Mouse (Mus musculus) liver (tissue): ENCODE results near the gene Pphln1.

Experiments used
- DNase-seq: peaks from one replicate; pipeline ENCODE4 v3.0.0-alpha.2; 2020; ENCODE audit warnings: mixed read lengths

Pphln1 gene

DNA sequence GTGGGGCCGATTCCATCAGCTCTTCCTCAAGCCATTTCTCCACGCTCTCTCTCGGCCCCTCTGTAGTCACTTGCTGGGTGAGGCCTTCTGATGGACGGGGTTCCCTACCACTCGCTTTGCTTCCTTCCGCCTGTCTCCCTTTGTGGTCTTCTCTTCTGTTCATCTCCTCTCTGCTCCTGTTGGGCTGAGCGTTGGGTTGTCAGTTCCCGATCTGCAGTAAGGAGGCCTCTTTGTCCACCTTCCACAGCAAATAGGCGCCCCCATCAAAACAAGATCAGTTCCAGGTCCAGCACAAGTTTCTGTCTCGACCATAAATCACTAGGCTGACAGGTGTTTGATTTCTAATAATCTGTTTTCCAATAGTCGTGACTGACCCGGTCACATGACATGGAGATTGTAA, 37.8 kb downstream of the Pphln1 start:
- no peak for DNase-seq

DNA sequence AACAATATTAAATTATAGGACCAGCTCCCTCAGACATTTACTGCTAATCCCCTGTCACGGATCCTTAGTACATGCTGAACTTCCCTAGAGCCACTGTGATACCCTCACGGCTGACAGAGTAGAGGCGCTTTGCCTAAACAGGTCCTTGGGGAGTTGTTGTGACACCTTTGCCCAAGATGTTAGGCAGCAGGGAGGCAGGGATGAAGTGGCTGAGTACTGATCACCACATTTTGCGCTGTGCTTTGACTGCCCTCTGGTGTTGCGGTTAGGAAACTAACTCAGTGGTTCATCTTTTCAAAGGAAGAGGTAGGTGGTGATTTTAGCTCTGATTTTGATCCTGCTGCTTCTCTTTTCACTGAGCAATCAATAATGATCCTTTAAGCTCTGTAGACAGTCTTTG, 40.5 kb downstream of the Pphln1 start:
- peak; percentile 57 for DNase-seq

DNA sequence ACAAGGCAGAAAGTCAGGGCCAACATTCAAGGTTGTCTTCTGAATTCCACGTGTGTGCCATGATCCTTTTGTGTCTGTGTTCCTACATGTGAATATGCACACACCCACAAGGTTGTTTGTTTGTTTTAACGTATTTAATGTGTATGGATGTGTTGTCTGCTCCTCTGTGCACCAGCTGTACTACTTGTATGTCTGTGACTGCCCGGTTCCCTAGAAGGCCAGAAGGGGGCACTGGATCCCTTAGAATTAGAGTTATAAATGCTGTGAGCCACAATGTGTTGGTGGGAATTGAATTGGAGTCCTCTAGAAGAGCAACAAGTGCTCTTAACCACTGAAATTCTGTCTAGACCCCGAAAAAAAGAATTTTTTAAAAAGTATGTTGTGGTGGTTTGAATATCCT, 44.1 kb downstream of the Pphln1 start:
- no peak for DNase-seq

DNA sequence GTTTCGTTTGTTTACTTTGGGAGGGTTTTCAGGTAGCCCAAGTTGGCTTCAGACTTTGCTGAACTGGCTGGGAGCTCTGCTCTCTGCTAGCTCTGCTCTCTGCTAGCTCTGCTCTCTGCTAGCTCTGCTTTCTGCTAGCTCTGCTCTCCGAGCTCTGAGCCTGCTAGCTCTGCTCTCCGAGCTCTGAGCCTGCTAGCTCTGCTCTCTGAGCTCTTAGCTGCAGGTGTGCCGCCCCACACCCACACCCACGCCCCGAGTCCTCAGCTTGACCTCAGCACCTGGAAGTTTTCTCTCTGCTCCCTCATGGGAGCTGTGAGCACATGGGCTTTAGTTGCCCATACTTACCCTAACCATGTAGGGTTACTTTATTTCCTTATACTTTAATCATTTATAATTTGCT, 45.5 kb downstream of the Pphln1 start:
- DNase-seq: no peak

DNA sequence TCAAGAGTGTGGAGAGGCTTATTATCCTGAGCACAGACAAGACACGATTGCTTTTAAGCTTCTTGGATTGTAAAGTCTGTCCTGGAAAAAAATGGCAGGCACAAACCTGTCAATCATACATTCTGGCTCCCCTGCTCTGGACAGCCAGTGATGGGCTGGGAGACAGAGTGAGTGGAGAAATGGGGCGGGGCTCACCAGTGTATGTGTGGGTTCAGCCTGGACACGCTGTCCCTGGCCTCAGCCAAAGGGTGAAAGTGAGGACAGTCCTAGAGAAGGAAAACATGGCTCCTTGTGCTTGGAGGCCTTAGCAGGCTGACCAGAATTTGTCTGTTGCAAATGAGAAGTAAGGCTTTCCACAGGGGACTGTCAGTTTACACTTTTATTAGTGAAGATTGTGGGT, 50.7 kb downstream of the Pphln1 start:
- DNase-seq: no peak

DNA sequence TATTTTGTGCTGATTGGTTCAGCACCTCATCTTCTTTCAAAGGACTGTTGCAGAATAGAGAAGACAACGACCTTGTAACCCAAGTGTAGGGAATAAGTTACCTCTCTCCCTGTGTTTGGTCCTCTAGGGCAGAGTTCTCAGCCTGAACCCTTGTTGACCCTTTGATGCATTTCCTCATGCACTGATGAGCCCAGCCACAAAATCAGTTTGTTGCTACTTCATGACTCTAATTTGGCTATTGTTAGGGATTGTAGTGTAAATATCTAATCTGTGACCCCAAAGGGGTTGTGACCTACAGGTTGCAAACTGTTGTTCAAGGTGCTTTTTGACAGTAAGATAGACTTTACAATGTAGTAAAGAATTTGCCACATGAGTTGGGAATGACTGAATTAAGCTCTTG, 55.1 kb downstream of the Pphln1 start:
- no peak for DNase-seq

DNA sequence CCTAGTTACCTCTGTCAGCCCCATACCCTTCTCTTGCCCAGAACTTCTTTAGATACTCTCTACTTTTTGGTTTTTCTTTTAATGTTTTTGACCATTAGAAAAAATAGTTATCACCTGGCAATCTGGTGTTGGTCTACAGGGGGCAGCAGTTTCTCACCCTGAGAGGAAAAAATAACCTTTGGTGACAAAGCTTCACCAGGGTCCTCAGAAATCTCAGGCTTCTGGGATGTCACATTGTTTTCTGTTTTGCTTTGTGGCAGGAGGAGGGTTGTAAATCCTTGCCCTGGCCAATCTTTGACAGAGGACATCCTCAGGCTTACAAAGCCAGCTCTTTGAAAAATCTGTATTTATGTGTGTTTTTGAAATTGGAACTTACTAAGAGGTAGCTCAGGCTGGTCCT, 57.9 kb downstream of the Pphln1 start:
- no peak for DNase-seq

DNA sequence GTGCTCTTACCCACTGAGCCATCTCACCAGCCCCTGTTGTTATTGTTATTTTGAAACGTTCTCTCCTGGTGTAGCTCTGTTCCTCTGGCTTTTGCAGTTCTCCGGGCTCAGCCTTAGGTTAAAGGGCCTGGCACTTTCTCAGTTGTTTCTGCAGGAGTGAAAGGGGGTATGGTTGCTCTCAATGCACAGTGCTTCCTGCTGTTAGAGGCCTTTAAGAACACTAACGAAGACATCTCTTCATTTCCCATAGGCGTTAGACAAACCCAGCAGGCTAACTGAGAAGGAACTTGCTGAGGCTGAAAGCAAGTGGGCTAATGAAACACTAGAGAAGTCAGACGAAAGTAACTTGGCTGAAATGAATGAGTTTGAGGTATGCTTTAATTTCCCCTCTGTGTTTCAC, 61.3 kb downstream of the Pphln1 start:
- DNase-seq: no peak

DNA sequence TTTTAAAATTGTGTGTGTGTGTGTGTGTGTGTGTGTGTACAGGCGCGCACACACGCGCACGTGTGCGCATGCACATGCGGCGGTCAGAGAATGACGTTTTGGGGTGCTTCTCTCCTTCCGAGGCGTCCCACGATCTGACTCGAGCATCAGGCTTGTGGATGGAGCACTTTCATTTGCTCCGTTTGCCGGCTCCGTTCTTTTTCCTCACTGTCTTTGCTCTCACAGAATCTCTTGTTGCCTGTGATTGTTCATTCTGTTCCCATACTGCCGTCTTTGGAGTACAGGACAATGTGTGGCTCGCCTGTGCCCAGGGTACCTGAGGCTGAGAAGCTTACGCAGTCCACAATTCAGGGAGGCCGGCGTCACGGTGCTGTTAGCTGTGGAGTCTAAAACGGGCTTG, 62.9 kb downstream of the Pphln1 start:
- DNase-seq: no peak

DNA sequence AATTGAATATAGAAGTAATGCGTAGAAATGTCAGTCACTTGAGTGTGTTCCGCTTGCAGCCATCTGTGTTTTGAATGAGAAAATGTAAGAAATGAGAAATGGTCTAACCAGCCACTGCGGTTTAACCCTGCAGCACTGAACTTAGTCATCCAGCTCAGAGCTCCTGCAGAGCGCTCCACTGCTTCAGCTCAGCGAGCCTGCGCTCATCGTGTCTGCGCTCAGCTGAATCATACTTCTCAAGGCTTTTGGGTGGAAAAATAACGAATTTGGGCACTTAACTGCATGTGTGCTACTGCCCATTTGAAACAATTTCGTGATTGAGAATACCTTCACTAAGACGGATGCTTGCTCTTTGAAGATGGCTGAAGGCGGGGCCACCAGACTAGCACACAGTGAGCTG, 73.5 kb downstream of the Pphln1 start:
- no peak for DNase-seq

DNA sequence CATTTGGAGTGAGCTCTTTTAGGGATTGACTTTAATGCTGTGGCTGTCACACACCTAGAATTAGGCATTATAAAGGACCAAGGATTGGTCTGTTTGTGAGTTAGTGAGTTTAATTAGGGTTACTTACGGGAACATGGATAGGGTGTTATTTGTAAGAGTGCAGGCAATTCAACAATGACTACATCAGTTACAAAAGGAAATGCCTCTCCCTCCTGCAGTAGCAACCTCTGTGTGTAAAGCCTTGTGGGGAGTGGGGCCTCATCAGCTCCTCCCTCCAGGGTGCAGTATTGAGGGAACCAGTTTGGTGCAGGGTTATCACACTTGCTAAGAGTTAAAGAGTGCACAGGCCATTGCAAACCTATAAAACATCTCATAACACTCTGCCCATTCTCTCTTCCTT, 73.9 kb downstream of the Pphln1 start:
- no peak for DNase-seq

DNA sequence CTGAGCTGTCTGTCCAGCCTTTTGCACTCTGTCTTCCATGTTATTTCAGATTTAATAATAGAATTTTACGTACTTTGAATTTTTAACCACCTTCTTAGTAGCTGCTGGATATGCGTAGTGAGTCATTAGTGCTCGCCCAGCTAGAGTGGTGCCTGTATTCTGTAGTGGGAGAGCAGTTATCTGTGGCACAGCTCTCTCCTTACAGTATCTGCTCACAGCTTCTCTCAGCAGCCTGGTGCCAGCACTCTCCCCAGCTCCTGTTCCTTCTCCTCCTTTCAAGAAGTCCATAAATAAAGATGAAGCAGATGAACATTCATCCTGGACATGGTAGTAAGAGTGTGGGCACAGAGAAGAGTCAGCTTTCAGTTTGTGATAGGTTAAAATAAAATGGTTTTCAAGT, 76.1 kb downstream of the Pphln1 start:
- no peak for DNase-seq

DNA sequence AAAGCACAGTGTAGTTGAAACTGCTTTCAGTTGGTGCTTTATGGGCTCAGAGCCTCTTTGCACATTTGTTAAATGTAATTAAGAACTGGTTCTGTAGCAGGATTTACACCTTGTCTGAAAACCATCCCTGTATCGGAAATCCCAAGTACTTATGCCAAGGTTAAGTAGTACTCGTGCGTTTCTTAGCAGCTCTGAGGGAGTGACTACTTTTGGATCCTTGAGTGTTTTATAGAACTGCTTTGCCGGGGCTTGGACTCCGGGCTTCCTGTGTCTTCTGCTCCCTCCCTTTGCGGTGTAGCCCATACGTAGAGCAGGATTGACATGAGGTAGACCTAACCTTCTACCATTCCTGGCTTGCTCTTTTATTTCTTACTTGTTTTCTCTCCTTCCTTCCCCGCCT, 77.5 kb downstream of the Pphln1 start:
- no peak for DNase-seq

DNA sequence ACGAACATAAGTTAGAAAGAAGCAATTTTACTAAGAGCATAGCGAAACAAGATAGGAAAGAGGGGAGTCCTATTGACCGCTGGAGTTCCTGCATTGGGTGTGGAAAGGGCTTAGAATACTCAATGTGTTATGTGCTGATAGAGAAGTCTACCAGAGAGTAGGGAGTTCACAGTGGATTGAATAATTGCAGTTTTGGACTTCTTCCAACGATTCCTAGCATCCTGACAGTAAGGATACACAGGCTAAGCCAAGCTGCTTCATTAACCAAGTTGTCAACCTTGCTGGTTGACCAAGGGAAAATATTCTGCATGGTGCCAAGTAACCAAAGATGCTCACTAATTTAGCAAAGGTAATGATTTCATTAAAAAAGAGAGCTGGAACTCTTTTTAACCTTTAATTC, 79.6 kb downstream of the Pphln1 start:
- no peak for DNase-seq

DNA sequence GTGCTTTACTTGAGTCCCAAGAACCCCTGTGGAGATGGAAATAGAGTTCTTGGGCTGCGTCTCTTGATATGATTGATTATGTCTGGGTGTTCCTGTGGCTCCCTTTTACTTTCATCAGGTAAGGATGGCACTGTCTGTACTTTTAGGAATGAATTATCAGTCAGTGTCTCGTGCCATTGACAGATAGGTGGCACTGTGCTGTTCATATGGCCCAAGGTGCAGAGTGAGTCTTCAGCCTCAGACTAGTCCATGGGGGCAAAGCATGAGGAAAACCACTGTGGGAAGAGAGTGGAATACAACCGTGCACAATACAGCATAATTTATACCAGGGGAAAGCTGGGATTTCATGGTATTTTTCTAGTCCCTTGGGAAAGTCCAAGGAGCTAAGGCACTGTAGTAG, 80.5 kb downstream of the Pphln1 start:
- no peak for DNase-seq

DNA sequence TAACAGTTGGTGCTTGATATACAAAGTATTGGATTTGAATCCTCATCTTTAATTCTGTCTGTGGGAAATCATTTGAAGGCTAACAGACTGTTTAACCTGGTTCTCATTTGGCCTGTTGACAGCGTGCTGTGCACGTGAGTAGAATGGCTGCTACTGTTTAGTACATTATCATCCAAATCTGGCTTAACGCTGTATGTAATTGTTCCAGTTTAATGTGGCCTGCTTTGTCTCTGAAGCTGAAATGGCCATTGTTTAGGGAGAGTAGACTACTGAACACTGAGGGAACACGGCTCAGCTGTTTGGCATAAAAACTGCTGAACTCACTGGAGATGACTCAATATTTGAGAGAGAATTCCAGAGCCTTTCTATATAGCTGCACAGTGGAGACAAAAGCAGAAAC, 81.3 kb downstream of the Pphln1 start:
- no peak for DNase-seq

DNA sequence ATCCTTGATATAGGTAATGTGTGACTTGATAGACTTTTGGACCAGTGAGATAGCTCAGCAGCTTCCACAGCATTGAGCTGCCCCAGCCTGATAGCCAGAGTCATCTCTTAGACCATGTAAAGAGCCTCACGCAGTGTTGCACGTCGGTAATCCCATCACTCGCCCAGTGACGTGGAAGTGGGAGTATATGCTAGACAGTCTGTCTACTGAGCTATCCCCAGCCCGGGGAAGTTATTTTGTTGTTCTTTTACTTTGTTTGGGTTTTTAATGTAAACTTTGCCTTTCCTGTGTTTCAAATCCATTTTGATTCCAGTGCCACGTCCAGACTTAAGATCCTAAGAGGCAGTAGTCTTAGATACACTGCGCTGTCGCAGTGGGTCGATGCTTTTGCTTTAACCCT, 83.0 kb downstream of the Pphln1 start:
- no peak for DNase-seq

DNA sequence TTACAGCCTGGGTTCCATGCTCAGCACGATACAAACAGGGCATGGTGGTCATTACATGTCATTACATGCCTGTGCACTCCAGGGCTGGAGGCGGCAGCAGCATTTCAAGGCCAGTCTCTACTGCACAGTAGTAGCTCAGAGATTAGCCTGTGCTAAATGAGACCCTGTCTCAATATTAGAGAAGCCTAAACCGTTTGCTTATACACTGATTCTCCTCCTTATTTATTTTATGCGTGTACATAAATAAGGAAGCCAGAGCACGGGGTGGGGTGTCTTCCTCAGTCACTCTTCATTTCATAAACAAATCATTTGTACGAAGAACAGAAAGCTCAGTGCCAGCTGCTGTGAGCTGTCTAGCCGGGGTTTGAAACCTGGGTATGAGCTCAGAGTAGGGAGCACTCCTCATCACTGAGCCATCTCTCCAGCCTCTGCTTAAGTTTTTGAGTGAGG, 86.1 kb downstream of the Pphln1 start:
- DNase-seq: no peak

DNA sequence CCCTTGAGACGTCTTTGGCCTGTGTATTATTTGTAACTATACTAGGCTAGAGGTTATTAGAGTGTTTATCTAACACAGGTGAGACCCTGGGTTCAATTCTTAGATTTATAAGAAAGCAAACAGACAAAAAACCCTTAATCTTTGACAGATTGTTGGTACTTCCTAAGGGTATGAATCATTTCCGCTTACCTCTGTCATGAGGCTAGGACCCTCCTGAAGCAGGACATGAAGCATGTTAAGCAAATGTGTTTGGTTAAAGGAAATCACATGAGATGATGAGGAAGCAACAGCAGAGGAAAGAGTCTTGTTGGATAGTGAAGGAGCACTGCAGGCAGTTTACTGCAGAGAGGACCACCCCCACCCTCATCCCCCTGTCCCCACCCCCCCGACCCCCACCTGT, 87.1 kb downstream of the Pphln1 start:
- DNase-seq: no peak

DNA sequence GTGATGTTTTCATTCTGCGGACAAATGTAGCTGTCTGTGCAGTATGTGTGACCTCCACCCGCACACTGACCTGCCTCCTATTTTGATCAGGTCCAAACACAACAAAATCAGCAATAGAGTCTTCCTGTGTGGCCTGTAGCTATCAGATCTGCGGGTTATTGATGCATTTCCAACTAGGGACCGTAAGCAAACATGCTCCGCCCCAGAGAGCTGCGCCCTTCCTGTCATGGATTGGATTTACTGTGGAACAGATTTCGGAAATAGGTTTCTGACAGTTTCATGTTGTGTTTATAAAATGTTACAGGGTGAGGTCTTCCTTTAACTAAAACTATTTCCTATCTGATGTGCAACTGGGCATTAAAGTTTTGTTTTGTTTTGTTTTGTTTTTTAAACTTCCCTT, 87.9 kb downstream of the Pphln1 start:
- no peak for DNase-seq

DNA sequence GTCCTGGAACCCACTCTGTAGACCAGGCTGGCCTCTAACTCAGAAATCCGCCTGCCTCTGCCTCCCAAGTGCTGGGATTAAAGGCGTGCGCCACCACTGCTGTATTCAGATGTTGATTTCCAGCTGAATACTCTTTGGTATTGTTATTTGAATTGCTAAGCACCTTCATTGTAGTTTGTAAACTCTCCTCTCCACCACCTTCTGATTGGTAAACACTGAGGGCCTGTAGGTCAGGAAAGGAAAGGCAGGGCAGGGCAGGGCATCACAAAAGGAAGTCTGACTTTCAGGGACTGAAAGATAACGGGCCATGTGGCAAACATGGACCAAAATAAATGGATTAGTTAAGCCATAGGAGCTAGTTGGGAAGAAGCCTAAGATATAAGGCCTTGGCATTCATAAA, 91.4 kb downstream of the Pphln1 start:
- no peak for DNase-seq

DNA sequence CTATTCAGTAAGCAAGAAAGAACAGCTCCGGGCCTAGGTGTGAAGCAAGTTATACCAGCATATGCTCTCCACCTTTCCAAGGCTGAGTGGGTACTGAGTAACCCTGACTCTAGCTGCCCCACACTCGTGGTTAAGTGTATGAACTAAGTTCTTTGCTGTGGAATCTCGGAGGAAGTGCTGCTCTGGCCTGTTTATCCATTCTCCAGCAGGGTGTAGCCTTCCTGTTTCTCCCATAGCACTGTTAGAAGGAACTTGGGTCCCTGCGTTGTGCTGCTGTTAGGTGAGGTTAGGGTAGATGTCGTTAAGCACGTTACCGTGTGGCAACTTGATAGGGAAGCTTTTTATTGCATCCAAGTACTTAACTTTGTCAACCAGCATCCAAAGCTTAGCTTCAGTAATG, 96.5 kb downstream of the Pphln1 start:
- no peak for DNase-seq

DNA sequence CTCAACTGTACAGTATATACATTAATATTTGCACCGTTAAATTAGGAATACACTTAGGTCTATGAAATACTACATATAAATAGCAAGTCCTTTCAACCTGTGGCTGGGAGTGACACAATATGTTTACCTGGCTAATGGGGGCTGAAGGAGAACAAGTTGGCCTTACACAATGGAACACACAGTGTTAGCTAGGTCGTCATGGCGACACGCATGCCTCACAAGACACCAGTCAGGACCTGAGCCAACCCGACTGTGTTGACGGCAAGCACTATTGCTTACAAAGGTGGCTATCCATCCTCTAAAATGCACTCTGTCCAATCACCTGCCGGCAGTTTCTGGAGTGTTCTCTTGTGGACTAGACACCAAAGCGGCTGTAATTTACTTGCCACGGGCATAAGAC, 101.7 kb downstream of the Pphln1 start:
- no peak for DNase-seq

DNA sequence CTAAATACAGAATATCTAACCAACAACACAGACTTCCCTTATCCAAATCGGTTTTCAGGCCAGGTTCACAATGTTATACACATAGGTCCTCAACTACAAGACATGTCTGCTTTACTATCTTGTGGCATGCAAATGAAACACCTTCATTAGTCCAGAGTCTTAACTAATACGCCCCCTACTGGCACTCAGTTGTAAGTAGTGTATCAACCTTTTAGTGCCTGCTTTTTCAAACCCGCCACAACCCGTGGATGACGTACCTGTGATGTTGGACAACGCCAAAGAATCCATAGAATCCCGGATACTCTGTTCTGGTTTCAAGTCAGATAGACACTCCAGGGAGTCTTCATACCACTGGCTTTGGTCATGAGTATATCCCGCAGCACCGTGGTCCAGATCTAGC, 104.6 kb downstream of the Pphln1 start:
- DNase-seq: no peak

DNA sequence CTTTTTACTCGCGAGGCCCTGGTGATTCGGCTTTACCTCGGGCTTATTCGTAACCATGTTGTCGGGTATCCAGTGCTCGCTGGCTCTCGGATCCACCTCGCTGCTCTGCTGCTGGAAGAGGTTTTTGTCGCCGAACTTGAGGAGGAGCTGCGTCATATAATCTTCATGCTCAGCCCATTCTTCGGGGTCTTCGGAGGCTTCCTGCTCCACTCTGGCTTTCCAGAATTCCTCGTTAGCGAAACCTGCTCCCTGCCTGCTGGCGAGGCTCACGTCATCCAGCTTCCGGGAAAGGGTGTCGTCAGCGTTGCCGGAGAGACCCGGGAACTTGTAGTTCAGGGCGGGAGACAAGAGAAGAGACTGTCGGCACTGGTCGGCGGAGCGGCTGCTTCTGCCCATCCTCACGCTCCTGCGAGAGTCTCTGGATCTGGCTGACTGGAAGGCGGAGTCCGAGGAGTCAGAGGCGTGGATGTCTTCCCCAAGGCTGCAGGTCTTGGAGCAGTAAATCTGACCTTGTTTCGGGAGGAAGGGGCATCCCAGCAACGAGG, 105.1 kb downstream of the Pphln1 start:
- DNase-seq: no peak

DNA sequence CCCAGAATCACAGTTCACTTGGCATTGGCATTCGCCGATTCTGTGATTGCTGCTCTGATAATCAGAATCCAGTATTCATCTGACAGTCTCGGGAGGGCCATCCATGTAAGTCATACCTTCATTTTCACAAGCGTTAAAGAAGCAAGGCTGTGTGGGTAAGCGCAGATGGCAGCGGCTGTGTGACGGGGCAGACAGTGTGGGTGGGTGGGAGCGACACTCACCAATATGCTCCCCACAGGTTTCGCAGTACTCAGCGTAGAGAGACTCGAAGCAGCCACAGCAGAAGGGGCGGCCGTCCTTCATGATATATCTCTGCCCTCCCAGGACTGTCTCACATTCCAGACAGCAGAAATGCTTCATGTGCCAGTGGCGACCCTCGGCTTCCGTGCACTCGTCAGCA, 106.7 kb downstream of the Pphln1 start:
- no peak for DNase-seq
